Mouse (Mus musculus) spleen, adult 2 months (tissue): ENCODE results near the gene Msh3. TPM values are rescaled to one million over a fixed set of nuclear protein-coding genes. Genes with fewer than 3 reads are reported as not detected.

ENCODE experiments used
- DNase-seq, 2 experiments: peaks; one replicate each; pipeline versions ENCODE4 v3.0.0 to v3.0.0-alpha.2; 2012 to 2021; ENCODE audit warnings: low spot score in 2 of 2, low read depth in 1 of 2
- H3K27ac ChIP-seq: fragments of 200-500 bp; 2 replicates; pipeline ENCODE4 v1.5.1; 2012; ENCODE audit warnings: low read length, inconsistent platforms; ENCODE audit not compliant: insufficient read depth
- H3K27me3 ChIP-seq: fragments of 200-500 bp; 2 replicates; pipeline ENCODE4 v1.6.1; 2012; ENCODE audit warnings: mild to moderate bottlenecking, moderate library complexity, low read length, inconsistent platforms; ENCODE audit not compliant: control insufficient read depth, insufficient read depth
- H3K36me3 ChIP-seq: fragments of 200-500 bp; 2 replicates; pipeline ENCODE4 v1.6.1; 2012; ENCODE audit warnings: mild to moderate bottlenecking, low read length, inconsistent platforms; ENCODE audit not compliant: control insufficient read depth, insufficient read depth
- H3K4me1 ChIP-seq: fragments of 200-500 bp; 2 replicates; pipeline ENCODE4 v1.6.1; 2011; ENCODE audit warnings: inconsistent platforms; ENCODE audit not compliant: control insufficient read depth, insufficient read depth, insufficient read length
- H3K4me3 ChIP-seq: fragments of 200-500 bp; 2 replicates; pipeline ENCODE4 v1.5.1; 2011; ENCODE audit warnings: mild to moderate bottlenecking, inconsistent platforms; ENCODE audit not compliant: insufficient read depth, insufficient read length; ENCODE audit errors: extremely low read depth
- CTCF ChIP-seq: fragments of 200-500 bp; IDR thresholded peaks from 2 replicates; pipeline ENCODE4 v1.5.1; 2011; ENCODE audit warnings: mild to moderate bottlenecking, inconsistent platforms; ENCODE audit not compliant: insufficient read depth, insufficient read length, insufficient replicate concordance; ENCODE audit errors: extremely low read depth
- POLR2A ChIP-seq: fragments of 200-500 bp; IDR thresholded peaks from 2 replicates; pipeline ENCODE4 v1.6.1; 2011; ENCODE audit warnings: low read depth, low read length, inconsistent platforms
- WGBS: fragments of 180-500 bp; shearing (Covaris S2); methylation state at CpG from one replicate; pipeline ENCODE4 v1.1.7; 2018; 5-methylcytosine and 5-hydroxymethylcytosine counted together
- polyA plus RNA-seq: library from polyadenylated mRNA; depleted of rRNA; stranded (reverse); fragments of >200 nt; gene quantifications from 2 replicates; pipeline ENCODE4 v1.2.3, GENCODE M21; 2012

Gene Msh3
- polyA plus RNA-seq, 1 experiment = 2.9 TPM

GRCm38 (mm10) chr13:92351100-92351499, 3.7 kb downstream of the Msh3 start:
- WGBS = 89% methylated on average over 6 of the region's 6 CpGs
- no peak for DNase-seq
- peaks cover 6% of the 10 kb centered on the region for H3K4me1 ChIP-seq
- no peak overlapping the region for H3K4me3 ChIP-seq
- H3K27me3 ChIP-seq = no peaks in the 10 kb centered on the region
- peaks cover 13% of the 10 kb centered on the region for H3K36me3 ChIP-seq
- H3K27ac ChIP-seq = no peak overlapping the region
- TF ChIP-seq CTCF (no peak), POLR2A (no peak)

- Histone ChIP-seq H3K27me3 (no peaks in the 10 kb centered on the region), H3K4me1 (no peaks in the 10 kb centered on the region), H3K36me3 (peaks cover 17% of the 10 kb centered on the region), H3K4me3 (no peak overlapping the region), H3K27ac (no peak overlapping the region)
- no peak for TF ChIP-seq CTCF
- no peak for TF ChIP-seq POLR2A
- WGBS = 90% methylated on average over 5 of the region's 5 CpGs
- DNase-seq = no peak
Observed at GRCm38 (mm10) chr13:92346338-92346737, 8.5 kb downstream of the Msh3 start.

- H3K4me1 ChIP-seq = no peaks in the 10 kb centered on the region
- H3K27ac ChIP-seq = no peak overlapping the region
- peaks cover 19% of the 10 kb centered on the region for H3K36me3 ChIP-seq
- no peaks in the 10 kb centered on the region for H3K27me3 ChIP-seq
- no peak overlapping the region for H3K4me3 ChIP-seq
- TF ChIP-seq CTCF (no peak), POLR2A (no peak)
- WGBS = 96% methylated on average over 8 of the region's 8 CpGs
- DNase-seq = no peak
Observed at GRCm38 (mm10) chr13:92344033-92344432, 10.8 kb downstream of the Msh3 start.

- peaks cover 11% of the 10 kb centered on the region; the same call in 1 of the 2 replicates for H3K36me3 ChIP-seq
Observed at GRCm38 (mm10) chr13:92339787-92340186, 15.0 kb downstream of the Msh3 start.

GRCm38 (mm10) chr13:92337773-92338462, 16.9 kb downstream of the Msh3 start:
- Histone ChIP-seq H3K27me3 (no peaks in the 10 kb centered on the region), H3K27ac (no peak overlapping the region), H3K4me1 (no peaks in the 10 kb centered on the region), H3K4me3 (no peak overlapping the region), H3K36me3 (peaks cover 7% of the 10 kb centered on the region; the same call in 1 of the 2 replicates)
- TF ChIP-seq POLR2A (no peak), CTCF (no peak)
- 84% methylated on average over 6 of the region's 6 CpGs for WGBS
- no peak for DNase-seq

More at GRCm38 (mm10) chr13:92339787-92340186, 15.0 kb downstream of the Msh3 start:
- Histone ChIP-seq H3K27ac (no peak overlapping the region), H3K4me3 (no peak overlapping the region), H3K4me1 (no peaks in the 10 kb centered on the region), H3K27me3 (no peaks in the 10 kb centered on the region)
- TF ChIP-seq CTCF (no peak), POLR2A (no peak)
- no peak for DNase-seq
- WGBS = 92% methylated on average over 3 of the region's 3 CpGs

GRCm38 (mm10) chr13:92336857-92337256, 17.9 kb downstream of the Msh3 start:
- no peak overlapping the region for H3K27ac ChIP-seq
- TF ChIP-seq CTCF = no peak
- no peak for TF ChIP-seq POLR2A
- WGBS = 78% methylated on average over 1 of the region's 1 CpGs

GRCm38 (mm10) chr13:92332103-92332879, 22.5 kb downstream of the Msh3 start:
- 88% methylated on average over 15 of the region's 15 CpGs for WGBS
- no peak overlapping the region for H3K4me3 ChIP-seq
- no peaks in the 10 kb centered on the region; the same call in 1 of the 2 replicates for H3K36me3 ChIP-seq
- no peak for DNase-seq
- no peaks in the 10 kb centered on the region for H3K27me3 ChIP-seq
- TF ChIP-seq POLR2A (no peak), CTCF (no peak)
- no peak overlapping the region for H3K27ac ChIP-seq
- no peaks in the 10 kb centered on the region for H3K4me1 ChIP-seq

More at GRCm38 (mm10) chr13:92336857-92337256, 17.9 kb downstream of the Msh3 start:
- DNase-seq = peak in 1 of 2 experiments; percentile 35
- Histone ChIP-seq H3K36me3 (peaks cover 5% of the 10 kb centered on the region; the same call in 1 of the 2 replicates), H3K4me3 (no peak overlapping the region), H3K4me1 (no peaks in the 10 kb centered on the region), H3K27me3 (no peaks in the 10 kb centered on the region)
